Mouse (Mus musculus) erythroblast, embryonic 14.5 days (primary cell): ENCODE results near the gene Gm8947.

Experiments used
- GATA1 ChIP-seq: IDR thresholded peaks from 2 replicates; pipeline ENCODE4 v1.6.1; 2012; ENCODE audit warnings: low read length, inconsistent platforms, mixed read lengths
- TAL1 ChIP-seq: IDR thresholded peaks from 3 replicates; pipeline ENCODE4 v1.6.1; 2012; ENCODE audit warnings: low read length, inconsistent platforms, mixed read lengths

DNA sequence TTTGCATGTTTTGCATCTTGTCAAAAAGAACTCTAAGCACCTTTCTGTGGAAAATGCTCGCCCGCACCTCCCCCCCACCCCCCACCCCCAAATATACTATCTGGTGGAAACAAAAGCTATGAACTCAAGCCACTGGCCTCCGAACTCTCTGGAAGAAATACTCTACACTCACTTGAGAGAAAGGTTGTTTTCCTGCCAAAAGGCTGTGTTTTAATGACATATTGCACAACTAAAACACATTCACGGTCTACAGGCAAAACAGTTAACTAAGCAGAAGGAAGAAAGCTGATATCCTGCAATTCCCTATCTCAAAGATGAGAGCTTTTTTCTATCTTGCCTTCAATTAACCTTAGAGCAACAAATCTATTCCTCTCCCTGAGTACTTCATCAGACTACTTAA is 51.2 kb downstream of the Gm8947 start:
- TF ChIP-seq TAL1, result no peak
- TF ChIP-seq GATA1, result no peak
